Mouse (Mus musculus) E14TG2a.4 (cell line): ENCODE data around the gene Arnt2.

Source experiments
- CTCF ChIP-seq: conservative IDR thresholded peaks from 2 replicates; pipeline ENCODE4 v1.5.1; 2014; ENCODE audit warnings: low read length
- NANOG ChIP-seq: IDR thresholded peaks from 2 replicates; pipeline ENCODE4 v1.6.1; 2014; ENCODE audit warnings: borderline replicate concordance, low read length, mixed read lengths
- POU5F1 ChIP-seq: IDR thresholded peaks from 2 replicates; pipeline ENCODE4 v1.6.1; 2014; ENCODE audit warnings: low read length, borderline replicate concordance

- no peak for TF ChIP-seq CTCF
- no peak for TF ChIP-seq NANOG
- TF ChIP-seq POU5F1: no peak
Observed at GRCm38 (mm10) chr7:84254916-84255315, 155.1 kb downstream of the Arnt2 start.
